Mouse (Mus musculus): ENCODE data around the gene Maoa.

Gene Maoa

GRCm38 (mm10) chrX:16619034-16619929, at the start of gene Maoa:
Gene Maoa, plus strand, starts transcription at chrX:16619698.
- DNase-seq (ENCODE audit: low read depth) = peak; percentile 65

- DNase-seq (ENCODE audit: low read depth) = peak; percentile 72
Observed at GRCm38 (mm10) chrX:16618225-16619033, 1.1 kb upstream of the Maoa start.

GRCm38 (mm10) chrX:16656511-16656910, 37.0 kb downstream of the Maoa start:
- DNase-seq (ENCODE audit: low read depth) = no peak

- DNase-seq (ENCODE audit: low read depth) = no peak
Observed at GRCm38 (mm10) chrX:16706094-16706493, 86.6 kb downstream of the Maoa start.

- no peak for DNase-seq (ENCODE audit: low read depth)
Observed at GRCm38 (mm10) chrX:16714033-16714432, 94.5 kb downstream of the Maoa start.

All from c-Kit-positive CD71-positive TER-119-negative erythroid progenitor cells, embryonic 14.5 days (primary cell).